Mouse (Mus musculus) thymus, postnatal 0 days (tissue): ENCODE results near the gene Adgrl3. TPM values are rescaled to one million over a fixed set of nuclear protein-coding genes. Genes with fewer than 3 reads are reported as not detected.
"Not testable (repeated sequence)": the region's sequence is repeated elsewhere in the genome, so short reads cannot be mapped to it uniquely, and the experiment has no call there.

Experiments used
- DNase-seq: peaks from one replicate; pipeline ENCODE4 v3.0.0-alpha.2; 2015; ENCODE audit warnings: low spot score
- polyA plus RNA-seq: library from polyadenylated mRNA; unstranded; fragments of >200 nt; fragmentation: Nextera tagmentation; extraction: Ambion mirVana; gene quantifications from 2 replicates; pipeline ENCODE4 v1.2.1, GENCODE M21; 2015

Gene Adgrl3
- polyA plus RNA-seq, 1 experiment from 2014 or later: 2.0 TPM

DNA sequence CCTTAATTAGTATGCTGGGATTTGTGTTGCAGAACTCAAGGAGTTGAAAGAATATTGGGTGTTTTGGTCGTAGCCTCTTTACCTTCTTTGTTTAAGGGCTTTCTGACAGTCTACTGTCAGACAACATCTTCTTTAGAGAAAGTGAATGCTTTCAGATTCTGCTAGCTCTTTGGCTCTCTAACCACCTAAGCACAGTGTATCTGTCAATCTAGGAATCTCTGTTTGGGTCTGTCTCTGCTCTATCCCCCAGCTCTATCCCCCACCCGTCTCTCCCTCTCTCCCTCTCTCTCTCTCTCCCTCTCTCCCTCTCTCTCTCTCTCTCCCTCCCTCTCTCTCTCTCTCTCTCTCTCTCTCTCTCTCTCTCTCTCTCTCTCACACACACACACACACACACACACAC lies 535.2 kb downstream of the Adgrl3 start:
- DNase-seq: not testable (repeated sequence)

DNA sequence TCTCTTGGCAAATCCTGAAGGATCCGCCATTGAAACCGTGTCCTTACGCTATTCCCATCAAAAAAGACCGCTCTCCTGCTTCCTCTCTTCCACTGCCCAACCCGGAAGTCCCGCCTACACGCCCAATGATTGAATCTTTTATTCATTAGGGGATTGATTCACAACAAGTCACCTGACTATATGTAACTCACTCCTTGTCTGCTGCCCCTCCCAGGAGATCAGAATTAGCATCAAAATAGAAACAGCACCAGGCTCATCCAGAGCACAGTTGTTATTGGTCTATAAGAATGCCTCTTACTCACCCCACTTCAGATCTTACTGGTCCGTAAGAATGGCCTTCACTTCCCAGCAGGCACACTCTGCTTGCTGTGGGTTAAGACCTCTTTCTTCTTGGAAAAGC lies 536.1 kb downstream of the Adgrl3 start:
- no peak for DNase-seq

DNA sequence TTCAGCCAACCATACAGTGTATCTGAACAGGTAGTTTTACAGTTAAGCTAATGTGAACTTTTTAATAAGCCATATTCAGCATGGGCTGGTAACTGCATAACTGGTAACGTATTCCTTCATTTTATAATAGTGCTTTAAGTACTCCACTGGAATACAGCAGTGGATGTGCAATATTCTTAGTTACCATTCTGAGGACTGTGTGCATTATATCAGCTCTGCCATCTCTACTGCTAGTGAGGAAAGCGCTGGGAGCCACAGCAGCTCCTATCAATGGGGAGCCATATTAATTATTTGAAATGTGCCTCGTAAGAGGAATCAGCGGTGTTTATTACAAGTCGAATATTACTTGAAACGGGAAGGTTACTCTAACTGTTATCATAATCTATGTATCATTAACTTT lies 539.0 kb downstream of the Adgrl3 start:
- no peak for DNase-seq

DNA sequence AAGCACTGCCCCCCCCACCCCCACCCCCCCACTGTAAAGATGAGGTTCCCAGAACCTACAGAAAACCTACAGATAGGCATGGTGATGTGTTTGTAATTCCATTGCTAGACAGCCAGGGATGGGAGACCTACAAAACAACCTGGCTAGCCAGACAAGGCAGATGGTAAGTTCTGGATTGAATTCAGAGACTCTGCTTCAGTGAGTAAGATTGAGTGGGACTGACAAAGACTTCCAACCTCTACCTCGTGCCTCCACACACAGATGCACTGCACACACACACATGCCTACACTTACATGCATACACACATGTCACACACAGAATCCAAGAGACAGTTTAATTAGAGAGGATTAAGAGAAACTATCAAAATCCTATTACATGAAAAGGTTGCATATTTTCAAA lies 544.4 kb downstream of the Adgrl3 start:
- no peak for DNase-seq

DNA sequence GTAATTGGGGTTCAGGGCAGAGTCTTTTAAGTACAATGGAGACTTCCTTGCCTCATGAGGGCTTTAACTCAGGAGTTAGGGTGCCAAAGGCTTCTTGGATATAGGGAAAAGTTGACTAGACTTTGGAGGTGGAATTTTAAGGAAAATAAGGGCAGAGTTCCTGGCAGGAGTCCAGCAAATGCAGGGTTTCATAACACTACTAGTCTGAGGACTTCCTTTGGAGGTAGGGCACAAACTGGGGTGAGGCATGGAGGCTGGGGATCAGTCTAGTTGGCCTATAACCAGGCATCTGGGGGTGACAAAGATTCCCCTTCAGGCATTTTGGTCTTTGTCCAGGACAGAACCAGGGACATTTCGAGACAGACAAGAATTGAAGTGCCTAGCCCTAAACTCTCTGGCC lies 546.6 kb downstream of the Adgrl3 start:
- no peak for DNase-seq

DNA sequence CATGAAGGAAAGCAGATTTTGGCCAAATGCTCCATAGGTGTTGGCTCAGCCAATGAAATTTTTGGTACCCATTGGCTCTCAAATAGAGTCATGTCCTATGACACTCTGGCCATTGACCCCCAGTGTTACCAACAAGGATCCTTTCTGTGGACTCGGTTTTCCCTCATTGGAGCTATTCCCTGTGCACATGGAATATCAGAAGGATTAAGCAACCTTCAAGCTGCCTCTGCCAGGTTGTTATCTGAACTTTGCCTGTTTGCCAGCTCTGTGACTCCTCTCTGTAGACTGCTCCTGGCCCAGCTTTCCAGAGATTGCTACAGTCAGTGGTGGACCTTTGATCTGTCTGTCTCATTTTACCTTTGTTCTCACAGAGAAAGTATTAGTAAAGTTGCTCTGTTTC lies 548.8 kb downstream of the Adgrl3 start:
- DNase-seq: no peak

DNA sequence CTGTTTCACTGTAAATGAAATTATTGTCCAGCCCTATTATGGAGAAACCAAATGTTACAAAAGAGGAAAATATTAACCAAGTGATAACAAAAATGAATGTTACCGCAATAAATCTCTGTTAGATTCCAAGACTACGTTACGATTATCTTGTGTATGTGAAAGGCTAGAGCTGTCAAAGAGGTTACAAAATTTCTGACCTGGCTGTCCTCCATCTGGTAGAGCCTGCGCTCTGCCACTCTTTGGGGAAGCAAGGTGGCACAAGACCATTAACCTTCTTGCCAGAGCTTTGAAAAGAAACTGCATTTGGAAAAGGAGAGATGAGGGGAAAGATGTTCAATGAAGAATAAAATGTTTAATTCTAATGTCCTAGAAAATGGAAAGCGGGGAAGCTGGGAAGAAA lies 562.9 kb downstream of the Adgrl3 start:
- DNase-seq: no peak

DNA sequence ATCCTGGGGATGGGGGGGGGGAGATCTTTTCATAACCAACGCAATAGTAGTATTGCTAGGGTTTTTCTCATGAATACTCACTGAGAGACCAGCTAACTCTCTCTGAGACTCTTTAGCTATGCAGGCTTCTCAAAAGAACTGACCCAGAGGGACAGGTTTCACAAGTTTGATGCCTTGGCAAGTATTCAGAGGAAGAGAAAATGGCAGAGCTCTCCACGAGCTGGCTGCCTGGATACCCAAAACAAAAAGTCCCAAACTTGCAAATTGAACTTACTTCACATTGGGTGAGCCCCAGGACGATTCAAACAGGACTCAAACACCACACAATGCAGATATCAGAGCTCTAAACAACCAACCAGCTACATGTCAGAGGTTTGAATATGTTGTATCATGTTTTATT lies 563.5 kb downstream of the Adgrl3 start:
- DNase-seq: no peak

DNA sequence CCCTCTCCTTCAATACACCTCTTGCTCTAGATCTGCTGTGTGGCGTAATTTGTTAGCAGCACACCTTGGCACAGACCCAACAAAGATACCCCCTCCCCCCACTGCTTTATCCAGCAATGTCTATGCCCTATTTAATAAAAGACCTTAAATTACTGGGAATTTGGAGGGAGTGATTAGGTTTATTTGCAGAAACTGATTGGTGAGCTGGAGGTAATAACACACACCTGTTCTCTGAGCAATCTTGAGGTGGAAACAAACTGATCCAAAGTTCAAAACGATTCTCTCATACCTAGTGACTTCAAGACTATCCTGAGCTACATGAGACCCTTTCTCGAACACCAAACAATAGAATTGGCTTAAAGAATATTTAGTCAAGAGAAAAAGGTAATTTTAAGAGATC lies 565.0 kb downstream of the Adgrl3 start:
- no peak for DNase-seq

DNA sequence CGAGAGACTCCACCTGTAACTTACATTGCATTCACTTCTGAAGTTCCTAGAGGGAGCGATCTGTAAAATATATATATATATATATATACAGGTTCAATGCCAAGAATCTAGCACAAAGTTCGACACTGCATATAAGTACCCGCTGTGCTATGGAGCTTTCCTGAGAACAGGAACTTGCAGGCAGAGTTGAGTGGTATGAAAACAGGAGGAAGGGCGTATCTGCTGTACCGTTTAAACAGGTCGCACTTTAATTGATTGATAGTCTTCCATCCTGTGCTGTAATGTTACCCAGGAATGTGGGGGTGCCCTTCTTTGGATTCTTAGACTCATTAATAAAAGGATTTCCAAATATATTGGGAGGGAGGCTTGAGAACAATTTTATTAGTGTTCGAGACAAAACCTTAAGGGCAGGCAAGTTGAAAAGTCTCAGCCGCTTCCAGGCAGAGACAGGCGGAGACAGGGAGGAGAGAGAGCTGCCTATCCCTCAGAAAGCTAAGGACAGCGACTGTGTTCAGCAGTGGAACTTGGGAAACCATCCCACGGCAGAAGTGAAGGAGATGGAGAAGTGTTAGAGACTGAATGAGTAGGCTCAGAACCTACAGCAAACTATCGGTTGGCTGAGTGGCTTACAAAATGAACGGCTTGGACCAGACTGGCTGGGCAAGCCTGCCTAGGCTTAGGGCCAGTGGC lies 570.2 kb downstream of the Adgrl3 start:
- no peak for DNase-seq

DNA sequence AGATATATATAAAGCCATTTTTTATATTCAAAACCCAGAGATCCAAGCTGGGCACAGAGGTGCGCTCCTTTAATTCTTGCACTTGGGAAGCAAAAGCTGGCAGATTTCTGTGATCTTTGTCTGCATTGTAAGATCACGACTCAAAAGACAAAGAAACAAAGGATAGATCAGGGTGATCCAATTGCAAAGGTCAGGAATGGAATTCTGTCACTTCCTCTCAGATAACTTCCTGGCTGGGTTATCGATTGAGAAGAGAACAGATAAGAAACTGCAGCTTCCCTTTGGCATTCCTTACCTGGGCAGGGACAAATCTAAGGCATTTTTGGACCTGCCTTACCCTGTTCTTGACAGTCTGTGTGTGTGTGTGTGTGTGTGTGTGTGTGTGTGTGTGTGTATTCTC lies 571.5 kb downstream of the Adgrl3 start:
- no peak for DNase-seq

DNA sequence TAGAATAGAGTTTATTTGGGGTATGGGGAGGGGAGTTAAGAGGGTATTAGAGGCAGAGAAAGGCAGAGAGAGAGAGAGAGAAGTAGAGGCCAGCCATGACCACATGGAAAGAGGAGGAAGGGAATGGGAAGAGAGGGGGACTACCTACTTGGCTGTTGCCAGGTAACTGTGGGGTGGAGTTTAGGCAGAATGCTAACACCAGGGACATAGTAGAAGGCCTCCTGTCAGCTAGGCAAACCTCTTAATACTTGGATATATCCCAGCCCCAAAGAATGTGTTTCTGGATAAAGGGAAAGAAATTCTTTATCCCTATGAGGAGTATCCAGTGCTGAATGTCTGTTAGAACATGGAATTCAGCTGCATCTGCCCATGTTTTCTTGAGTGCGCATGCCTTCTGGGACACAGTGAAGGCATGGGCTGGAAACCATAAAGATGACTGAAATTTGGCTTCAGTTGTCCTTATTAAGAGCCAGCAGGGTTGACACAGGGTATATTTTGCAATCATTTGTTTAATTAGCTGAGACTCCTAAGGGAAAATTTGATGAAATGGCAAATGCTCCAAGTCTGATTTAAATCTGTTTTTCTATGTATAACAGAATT lies 573.6 kb downstream of the Adgrl3 start:
- DNase-seq: no peak

DNA sequence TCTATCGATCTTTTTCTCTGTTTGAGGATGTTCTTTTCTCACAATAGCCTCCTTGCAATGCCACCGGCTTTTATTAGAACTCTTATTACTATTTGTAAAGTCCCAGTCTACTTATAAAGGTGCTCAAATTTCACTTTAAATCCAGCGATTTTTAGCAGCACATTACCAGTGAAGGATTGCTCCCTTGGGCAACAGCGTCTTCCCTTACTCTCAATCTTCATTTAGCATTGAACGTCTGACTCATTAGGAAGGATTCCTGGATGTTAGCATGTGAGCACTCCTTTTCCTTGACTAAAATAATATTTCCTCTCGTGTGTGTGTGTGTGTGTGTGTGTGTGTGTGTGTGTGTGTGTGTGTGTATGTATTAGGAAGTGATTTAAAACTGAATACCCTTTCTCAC lies 578.1 kb downstream of the Adgrl3 start:
- no peak for DNase-seq

DNA sequence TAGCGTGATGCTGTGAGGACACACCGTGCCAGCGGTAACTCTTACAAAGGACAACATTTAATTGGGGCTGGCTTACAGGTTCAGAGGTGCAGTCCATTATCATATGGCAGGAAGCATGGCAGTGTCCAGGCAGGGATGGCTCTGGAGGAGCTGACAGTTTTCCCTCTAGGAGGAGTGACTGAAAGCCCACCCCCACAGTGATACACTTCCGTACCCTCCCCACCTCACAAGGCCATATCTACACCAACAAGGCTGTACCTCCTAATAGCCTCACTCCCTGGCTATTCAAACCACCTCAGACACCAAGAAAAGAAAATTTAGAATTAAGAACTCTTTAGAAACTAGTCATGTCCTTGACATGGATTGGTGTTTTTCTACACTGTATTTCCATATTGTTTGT lies 583.0 kb downstream of the Adgrl3 start:
- DNase-seq: no peak

DNA sequence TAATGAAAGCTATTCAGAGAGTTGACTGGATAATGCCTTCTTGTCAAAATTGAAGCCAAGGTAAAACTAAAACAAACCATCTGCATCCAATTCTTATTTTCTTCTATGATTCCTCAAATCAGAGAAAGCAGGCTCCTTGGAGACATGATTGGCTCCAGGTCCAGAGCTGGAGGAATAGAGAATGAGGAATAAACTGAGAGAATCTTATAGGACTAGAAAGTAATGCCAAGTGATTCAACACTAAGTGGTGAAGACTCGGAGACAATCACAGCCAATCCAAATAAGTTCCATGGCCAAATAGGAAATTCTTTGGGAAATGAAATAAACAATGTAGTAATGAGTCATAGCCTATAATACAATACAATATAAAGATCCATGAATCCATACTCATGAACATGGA lies 585.7 kb downstream of the Adgrl3 start:
- no peak for DNase-seq

DNA sequence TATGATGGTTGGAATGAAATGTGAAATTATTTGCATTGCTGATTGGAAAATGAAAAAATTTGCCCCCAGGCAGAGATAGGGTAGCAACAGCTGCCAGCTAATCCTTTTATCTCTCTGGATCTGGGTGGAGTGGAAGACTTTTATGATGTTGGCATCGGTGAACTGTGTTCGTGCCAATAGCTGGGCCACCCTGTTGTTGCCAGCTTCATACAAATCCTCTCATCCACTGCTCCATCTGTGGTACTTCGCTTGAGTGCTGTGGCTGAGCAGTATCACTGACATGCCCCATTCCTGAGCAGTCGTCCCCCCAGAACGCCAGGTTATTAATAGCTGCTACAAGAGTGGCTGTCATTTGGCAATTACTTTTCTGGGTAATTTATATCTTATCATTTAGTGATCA lies 590.3 kb downstream of the Adgrl3 start:
- DNase-seq: no peak

DNA sequence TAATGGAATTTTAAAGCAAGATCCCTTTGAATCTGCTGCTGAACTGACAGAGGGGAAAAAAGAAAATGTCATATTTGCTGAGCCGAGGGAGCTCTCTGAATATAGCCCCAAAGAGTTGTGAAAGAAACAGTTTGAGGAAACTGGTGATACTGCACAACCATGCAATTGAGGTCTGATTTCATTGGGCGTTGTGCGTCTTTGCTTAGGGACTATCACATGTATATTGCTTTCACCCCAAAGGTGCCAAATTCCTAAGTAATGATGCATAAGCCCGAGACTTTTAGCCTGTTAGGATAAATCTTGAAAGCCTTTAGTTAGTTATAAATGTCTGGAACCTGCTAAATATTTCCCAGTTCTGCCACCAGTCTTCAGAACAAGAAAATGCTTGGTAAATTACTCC lies 594.7 kb downstream of the Adgrl3 start:
- DNase-seq: no peak

DNA sequence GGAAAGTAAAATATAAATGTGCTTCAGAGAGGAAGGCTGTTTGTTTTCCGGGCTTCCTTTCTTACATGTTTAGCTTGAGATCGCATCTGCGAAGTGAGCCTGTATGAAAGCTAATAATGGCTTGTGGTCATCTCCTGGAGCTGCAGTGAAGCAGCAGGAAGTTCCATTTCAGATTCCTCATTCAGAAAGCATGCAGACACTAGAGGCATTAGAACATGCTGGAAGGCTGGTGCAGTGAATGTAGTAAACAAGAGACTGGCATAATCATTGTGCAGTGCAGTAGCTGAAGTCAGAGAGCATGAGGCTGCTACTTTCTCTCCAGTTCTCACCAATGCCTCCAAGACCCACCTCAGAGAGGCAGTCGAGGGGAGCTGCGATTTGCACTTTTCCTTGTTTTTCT lies 601.2 kb downstream of the Adgrl3 start:
- no peak for DNase-seq

DNA sequence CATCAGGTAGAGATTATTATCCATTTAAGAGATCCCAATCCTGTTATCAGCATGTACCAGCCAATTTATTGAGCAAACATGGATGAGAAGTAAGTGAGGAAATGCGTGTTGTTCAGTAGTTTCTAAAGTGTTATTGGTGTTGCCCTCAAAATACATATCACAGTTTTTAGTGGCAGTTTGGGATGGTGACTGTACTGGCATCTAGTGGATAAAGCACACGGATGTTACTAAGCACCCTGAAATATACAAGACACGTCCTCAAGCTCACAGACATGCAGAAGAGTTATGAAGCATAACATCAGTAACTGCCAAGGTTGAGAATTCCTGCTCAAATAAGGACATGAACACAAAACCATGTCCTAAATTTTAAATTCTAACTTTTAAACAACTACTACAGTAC lies 601.8 kb downstream of the Adgrl3 start:
- DNase-seq: no peak

DNA sequence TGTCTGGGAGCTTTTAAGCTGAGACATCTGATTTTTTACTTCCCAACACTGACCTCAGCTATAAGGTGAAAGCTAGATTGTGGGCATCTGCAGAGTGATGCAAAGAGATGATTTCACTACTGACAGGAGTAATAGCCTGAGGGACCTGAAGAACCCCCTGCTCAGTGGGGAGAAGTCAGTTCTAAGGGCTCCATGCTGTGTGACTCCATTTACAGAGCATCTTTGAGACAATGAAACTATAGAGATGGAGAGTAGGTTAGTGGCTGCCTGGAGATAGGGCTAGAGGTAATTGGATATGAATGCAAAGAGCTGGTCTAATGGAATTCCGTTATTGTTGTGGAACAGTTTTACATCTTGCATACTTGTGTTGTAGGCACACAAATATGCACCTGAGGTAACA lies 603.9 kb downstream of the Adgrl3 start:
- DNase-seq: no peak

DNA sequence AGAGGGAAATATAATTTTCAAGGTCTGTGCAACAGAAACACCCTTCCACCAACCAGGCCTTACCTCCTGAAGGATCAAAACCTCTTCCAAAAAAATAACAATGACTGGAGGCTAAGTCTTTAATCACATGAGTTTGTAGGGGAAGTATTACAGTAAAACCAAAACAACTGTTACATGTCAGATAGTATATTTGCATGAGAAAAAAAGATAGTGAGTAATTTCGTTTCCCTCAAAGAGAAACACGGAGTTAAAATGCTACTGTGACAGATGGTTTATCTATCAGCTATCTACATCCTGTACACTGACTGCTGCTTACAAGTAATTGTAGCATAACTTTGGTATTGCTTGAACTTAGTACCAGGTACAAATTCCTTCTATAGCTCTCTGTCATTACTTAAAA lies 616.2 kb downstream of the Adgrl3 start:
- no peak for DNase-seq

DNA sequence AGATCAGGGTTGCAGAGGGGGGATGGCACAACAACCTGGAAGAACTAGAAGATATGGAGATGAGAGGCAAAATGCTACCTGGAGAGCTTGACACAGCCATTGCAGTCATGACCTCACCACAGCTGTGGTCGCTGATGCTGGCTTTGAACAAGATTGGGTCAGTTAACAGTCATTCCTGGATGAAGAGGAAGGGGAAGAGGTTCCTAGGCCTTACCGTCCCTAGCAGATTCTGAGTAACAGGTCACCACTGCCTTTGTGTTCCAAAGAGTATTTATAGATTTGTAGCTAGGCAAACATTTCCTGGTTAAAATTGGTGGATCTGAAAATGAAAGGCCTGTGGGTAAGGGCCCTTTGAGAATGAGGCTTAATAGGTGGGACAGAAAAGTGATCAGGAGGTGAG lies 618.5 kb downstream of the Adgrl3 start:
- no peak for DNase-seq

DNA sequence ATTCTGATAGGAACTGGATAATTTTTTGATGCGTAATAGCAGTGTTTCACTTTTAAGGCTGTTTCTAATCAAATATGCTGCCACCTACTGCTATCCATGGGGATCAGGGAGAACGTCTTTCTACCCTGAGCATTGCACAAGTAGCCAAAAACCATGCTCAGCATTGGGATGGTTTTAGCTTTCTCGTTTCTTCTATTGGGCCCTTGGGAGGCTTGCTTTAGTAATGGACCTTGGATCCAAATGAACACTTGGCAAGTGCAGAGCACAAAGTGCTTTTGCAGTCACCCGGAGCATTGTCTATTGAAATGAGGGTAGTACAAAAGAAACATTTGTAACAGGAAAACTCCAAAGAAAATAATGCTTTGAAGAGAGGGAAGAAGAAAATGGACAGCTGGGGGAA lies 620.2 kb downstream of the Adgrl3 start:
- DNase-seq: no peak

DNA sequence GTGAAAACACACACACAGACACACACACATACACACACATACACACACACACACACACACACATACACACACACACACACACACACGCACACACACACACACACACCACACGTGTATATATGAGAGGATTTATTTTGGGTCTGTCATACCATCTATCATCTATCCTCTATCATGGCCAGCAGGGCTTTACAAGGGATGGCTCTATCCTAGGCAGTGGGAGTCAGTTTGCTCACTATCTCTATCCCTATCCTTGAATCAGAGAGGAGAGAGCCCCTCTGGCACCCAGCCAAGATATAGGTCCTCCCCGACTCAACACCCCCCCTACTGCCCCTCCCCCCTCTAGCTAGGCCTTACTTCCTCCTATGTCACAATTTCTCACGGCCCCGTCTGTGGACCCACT lies 625.6 kb downstream of the Adgrl3 start:
- no peak for DNase-seq
